Mouse (Mus musculus): Measurements from ENCODE around the gene Pank4. TPM values are rescaled to one million over a fixed set of nuclear protein-coding genes. Genes with fewer than 3 reads are reported as not detected.

The Pank4 gene
- polyA plus RNA-seq, 1 experiment from 2014 or later: 38.8 TPM

DNA sequence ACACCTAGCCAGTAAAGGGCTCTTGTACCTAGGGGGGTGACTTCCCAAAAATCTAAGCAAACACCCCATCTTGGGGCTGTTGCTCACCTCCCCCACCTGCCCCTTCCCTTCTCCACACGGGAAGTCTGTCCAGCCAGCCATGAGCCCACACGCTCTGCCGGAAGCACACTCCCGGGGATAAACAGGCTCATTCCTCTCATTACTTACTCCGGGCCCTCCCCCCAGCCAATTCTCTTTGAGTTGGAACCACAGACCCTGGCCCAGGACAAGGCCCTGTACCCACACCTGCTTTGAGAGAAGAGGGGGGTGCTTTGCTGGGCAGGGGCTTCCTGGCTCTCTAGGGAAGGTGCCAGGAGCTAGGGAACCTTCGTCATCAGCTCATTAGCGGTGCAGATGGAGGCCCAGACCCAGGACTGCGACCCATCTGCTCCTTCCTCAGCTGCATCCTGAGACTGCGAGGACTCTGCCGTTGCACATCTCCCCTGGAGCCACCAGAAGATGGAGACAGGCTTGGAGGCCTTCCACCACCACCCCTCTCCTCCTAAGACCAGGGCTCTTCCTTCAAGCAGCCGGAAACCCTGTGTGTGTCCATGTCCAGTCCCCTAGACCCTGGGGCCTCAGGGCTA lies 53.4 kb downstream of the Pank4 start:
- Histone ChIP-seq H3K27ac (replicated peaks; ENCODE audit: low read depth, low read length) (no peak overlapping the region), H3K4me3 (replicated peaks; ENCODE audit: low read depth, low read length) (no peak overlapping the region), H3K4me1 (ENCODE audit: control insufficient read depth, insufficient read depth, low read length) (peaks cover 24% of the 10 kb centered on the region), H3K4me2 (ENCODE audit: low read length) (no peak overlapping the region), H3K9me3 (ENCODE audit: control insufficient read depth, low read length) (no peaks in the 10 kb centered on the region), H3K9ac (replicated peaks; ENCODE audit: low read length) (no peak overlapping the region), H3K27me3 (ENCODE audit: control insufficient read depth, insufficient read depth, low read length) (no peaks in the 10 kb centered on the region), H3K36me3 (ENCODE audit: control insufficient read depth, insufficient read depth, low read length) (no peaks in the 10 kb centered on the region)
- ATAC-seq (ENCODE audit: low FRiP score, low TSS enrichment) (no peak), DNase-seq (no peak)
- WGBS: 55% methylated on average over 11 of the region's 11 CpGs

DNA sequence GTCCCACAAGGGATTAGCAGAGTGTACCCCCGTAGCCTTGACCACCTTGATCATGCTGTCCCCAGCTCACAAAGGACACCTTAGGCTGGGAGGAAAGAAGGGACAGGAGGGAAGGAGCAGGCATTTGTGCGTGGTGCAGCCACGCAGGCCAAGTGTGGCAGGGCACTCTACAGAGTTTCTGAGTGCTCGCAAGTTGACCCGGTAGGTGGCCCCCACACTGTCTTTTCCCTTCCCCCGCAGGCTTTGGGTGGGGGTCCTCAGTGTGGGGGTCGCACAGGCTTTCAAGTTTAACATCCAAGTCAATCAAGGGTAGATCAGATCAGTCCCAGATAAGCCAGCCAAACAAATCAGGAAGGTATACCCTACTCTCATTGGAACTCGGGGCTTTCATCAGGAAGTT lies 54.1 kb downstream of the Pank4 start:
- no peak overlapping the region for H3K4me3 ChIP-seq (replicated peaks; ENCODE audit: low read depth, low read length)
- H3K27ac ChIP-seq (replicated peaks; ENCODE audit: low read depth, low read length): no peak overlapping the region
- ATAC-seq (ENCODE audit: low FRiP score, low TSS enrichment) (no peak), DNase-seq (no peak)
- H3K9me3 ChIP-seq (ENCODE audit: control insufficient read depth, low read length): no peaks in the 10 kb centered on the region
- peaks cover 24% of the 10 kb centered on the region for H3K4me1 ChIP-seq (ENCODE audit: control insufficient read depth, insufficient read depth, low read length)
- no peaks in the 10 kb centered on the region for H3K36me3 ChIP-seq (ENCODE audit: control insufficient read depth, insufficient read depth, low read length)
- H3K27me3 ChIP-seq (ENCODE audit: control insufficient read depth, insufficient read depth, low read length): no peaks in the 10 kb centered on the region
- no peak overlapping the region for H3K4me2 ChIP-seq (ENCODE audit: low read length)
- no peak overlapping the region for H3K9ac ChIP-seq (replicated peaks; ENCODE audit: low read length)
- WGBS: 80% methylated on average over 8 of the region's 8 CpGs

DNA sequence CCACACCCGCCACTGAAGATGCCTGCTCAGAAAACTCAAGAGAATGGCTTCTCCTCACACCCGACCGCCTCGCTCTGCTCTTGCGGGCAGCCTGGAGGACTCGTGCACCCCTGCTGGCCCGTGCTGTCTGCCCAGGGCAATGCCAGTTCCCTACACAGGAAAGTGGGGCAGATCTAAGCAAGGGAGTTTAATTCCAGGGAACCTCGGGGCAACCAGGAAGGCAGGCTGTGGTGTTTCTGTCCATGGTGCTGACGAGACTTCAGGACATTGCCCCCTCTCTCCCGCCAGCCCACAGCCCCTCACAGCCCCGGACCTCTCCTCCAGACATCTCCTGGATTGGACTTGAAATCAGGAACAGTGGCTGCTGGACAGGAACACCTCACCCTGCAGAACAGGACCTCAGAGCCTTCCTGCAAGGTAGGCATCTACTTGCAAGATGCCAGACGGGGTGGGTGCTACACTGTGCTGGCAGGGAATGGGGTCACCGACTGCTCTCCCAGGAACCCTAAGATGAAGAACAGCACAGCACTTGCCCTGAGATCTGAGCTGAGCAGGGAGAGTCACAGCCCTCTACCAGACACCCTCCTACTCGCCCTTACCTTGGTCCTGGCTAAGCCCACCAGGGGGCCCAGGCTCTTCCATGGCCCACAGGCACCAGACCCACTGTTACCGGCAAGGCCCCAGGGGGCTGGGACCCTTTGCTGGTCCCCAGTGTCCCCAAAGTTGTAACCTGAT lies 54.8 kb downstream of the Pank4 start:
- Histone ChIP-seq H3K4me3 (replicated peaks; ENCODE audit: low read depth, low read length) (no peak overlapping the region), H3K4me2 (ENCODE audit: low read length) (peak overlapping the region; percentile 42), H3K9me3 (ENCODE audit: control insufficient read depth, low read length) (no peaks in the 10 kb centered on the region), H3K27me3 (ENCODE audit: control insufficient read depth, insufficient read depth, low read length) (no peaks in the 10 kb centered on the region), H3K9ac (replicated peaks; ENCODE audit: low read length) (peak overlapping the region; percentile 34; the same call in 1 of the 2 replicates), H3K27ac (replicated peaks; ENCODE audit: low read depth, low read length) (no peak overlapping the region), H3K36me3 (ENCODE audit: control insufficient read depth, insufficient read depth, low read length) (no peaks in the 10 kb centered on the region), H3K4me1 (ENCODE audit: control insufficient read depth, insufficient read depth, low read length) (peaks cover 24% of the 10 kb centered on the region)
- 6% methylated on average over 15 of the region's 15 CpGs for WGBS
- peak; percentile 51 for DNase-seq
- peak; percentile 44; the same call in 1 of the 2 replicates for ATAC-seq (ENCODE audit: low FRiP score, low TSS enrichment)

DNA sequence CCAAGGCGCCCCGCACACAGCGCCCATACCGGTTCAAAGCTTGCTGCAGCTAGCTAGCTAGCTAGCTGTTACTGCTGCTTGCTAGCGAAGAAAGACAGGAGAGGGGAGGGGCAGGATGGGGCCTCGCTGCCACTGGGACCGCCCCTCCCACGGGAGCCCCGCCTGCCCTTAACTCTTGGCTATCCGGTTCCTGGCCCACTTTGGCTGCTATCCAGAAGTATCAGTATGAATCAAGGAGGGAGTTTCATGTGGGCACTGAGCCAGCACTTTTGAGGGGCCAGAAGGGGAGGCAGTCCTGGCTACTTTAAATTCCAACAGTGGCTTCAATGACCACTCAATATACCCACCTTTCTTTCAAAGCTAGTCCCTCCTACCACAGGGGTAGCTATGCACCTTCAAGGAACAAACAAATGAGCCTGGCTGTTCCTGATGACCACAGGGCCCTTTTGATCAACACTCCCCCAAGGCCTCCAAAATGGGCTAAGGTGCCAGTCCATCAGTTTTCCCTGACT lies 55.5 kb downstream of the Pank4 start:
- Histone ChIP-seq H3K36me3 (ENCODE audit: control insufficient read depth, insufficient read depth, low read length) (no peaks in the 10 kb centered on the region), H3K9me3 (ENCODE audit: control insufficient read depth, low read length) (no peaks in the 10 kb centered on the region), H3K27me3 (ENCODE audit: control insufficient read depth, insufficient read depth, low read length) (no peaks in the 10 kb centered on the region), H3K9ac (replicated peaks; ENCODE audit: low read length) (peak overlapping the region; percentile 34; the same call in 1 of the 2 replicates), H3K4me1 (ENCODE audit: control insufficient read depth, insufficient read depth, low read length) (peaks cover 23% of the 10 kb centered on the region), H3K4me2 (ENCODE audit: low read length) (peak overlapping the region; percentile 42), H3K4me3 (replicated peaks; ENCODE audit: low read depth, low read length) (no peak overlapping the region), H3K27ac (replicated peaks; ENCODE audit: low read depth, low read length) (no peak overlapping the region)
- peak; percentile 82 for DNase-seq
- peak; percentile 44; the same call in 1 of the 2 replicates for ATAC-seq (ENCODE audit: low FRiP score, low TSS enrichment)
- under 1% methylated on average over 10 of the region's 10 CpGs for WGBS

DNA sequence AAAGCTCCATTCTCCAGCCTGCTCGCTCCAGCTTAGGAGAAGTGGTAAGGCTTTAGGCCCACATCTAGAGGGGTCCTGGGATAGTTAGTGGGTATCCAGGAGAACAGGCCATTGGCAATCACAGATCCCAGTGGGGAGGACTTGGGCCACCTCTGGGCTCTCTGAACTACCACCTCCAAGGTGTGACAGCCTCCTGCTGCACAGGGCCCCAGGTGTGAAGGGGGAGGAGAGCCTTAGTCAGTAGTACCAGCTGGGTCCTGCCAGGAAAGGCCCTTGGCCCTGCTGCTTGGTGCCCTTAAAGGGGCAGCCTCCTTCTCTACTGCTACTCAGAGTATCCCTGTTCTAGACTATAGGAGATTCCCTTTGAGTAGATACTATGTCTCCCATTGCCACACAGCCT lies 56.2 kb downstream of the Pank4 start:
- no peak overlapping the region for H3K27ac ChIP-seq (replicated peaks; ENCODE audit: low read depth, low read length)
- no peak overlapping the region for H3K4me2 ChIP-seq (ENCODE audit: low read length)
- no peak overlapping the region for H3K9ac ChIP-seq (replicated peaks; ENCODE audit: low read length)
- H3K27me3 ChIP-seq (ENCODE audit: control insufficient read depth, insufficient read depth, low read length): no peaks in the 10 kb centered on the region
- no peak for ATAC-seq (ENCODE audit: low FRiP score, low TSS enrichment)
- no peak overlapping the region for H3K4me3 ChIP-seq (replicated peaks; ENCODE audit: low read depth, low read length)
- H3K4me1 ChIP-seq (ENCODE audit: control insufficient read depth, insufficient read depth, low read length): peaks cover 27% of the 10 kb centered on the region
- no peaks in the 10 kb centered on the region for H3K9me3 ChIP-seq (ENCODE audit: control insufficient read depth, low read length)
- no peak for DNase-seq
- WGBS: 81% methylated on average over 1 of the region's 1 CpGs
- H3K36me3 ChIP-seq (ENCODE audit: control insufficient read depth, insufficient read depth, low read length): no peaks in the 10 kb centered on the region

DNA sequence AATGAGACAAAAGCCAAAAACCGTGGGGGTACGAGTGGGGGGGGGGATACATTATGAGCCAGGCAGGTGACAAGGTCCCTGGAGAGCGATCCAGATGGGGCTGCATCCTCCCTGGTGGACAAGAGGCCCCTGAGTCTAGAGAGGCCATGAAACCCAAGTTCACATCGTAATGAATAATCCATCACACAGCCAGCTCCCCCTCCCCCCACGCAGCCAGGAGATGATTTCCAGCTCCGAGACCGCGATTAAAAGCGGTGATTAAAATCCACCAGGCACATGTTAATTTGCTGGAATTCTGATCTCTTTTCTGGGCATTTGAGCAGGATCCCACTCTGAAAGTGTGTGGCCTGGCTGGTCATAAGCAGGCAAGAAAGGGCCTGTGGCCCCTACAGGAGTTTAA lies 56.9 kb downstream of the Pank4 start:
- DNase-seq: peak; percentile 71
- no peak overlapping the region for H3K27ac ChIP-seq (replicated peaks; ENCODE audit: low read depth, low read length)
- H3K9ac ChIP-seq (replicated peaks; ENCODE audit: low read length): no peak overlapping the region
- no peak overlapping the region for H3K4me2 ChIP-seq (ENCODE audit: low read length)
- no peak for ATAC-seq (ENCODE audit: low FRiP score, low TSS enrichment)
- peaks cover 27% of the 10 kb centered on the region for H3K4me1 ChIP-seq (ENCODE audit: control insufficient read depth, insufficient read depth, low read length)
- no peaks in the 10 kb centered on the region for H3K27me3 ChIP-seq (ENCODE audit: control insufficient read depth, insufficient read depth, low read length)
- no peaks in the 10 kb centered on the region for H3K36me3 ChIP-seq (ENCODE audit: control insufficient read depth, insufficient read depth, low read length)
- WGBS: 40% methylated on average over 9 of the region's 9 CpGs
- no peaks in the 10 kb centered on the region for H3K9me3 ChIP-seq (ENCODE audit: control insufficient read depth, low read length)
- H3K4me3 ChIP-seq (replicated peaks; ENCODE audit: low read depth, low read length): no peak overlapping the region

DNA sequence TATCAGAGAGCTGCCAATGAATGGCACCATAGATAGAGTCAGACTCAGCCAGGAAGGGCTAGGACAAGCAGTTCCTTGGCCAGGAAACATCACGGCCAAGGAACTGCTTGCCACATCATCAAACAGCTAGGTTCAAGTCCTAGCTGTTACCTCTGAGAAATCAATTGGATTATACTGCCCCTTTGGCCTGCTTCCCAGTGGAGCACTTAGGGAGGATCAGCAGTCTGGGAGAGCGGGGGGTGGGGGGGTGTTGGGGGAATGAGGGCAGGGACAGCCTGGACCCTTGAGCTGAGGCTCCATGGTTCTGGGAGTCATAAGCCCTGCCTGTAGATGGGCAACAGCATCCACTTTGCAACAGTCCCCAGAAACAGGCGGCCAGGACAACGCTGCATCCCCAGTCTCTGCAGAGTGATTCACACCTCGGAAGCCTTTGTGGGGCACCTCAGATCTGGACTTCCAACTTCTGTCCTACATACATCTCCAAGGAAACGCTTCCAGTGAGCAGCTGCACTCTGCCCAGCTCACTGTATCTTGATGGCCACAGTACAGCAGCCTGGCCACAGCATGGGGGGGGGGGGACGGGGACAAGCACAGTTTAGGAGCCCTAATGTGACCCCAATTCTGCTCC lies 58.4 kb downstream of the Pank4 start:
- Histone ChIP-seq H3K4me3 (replicated peaks; ENCODE audit: low read depth, low read length) (no peak overlapping the region), H3K4me1 (ENCODE audit: control insufficient read depth, insufficient read depth, low read length) (peaks cover 27% of the 10 kb centered on the region), H3K27me3 (ENCODE audit: control insufficient read depth, insufficient read depth, low read length) (no peaks in the 10 kb centered on the region), H3K36me3 (ENCODE audit: control insufficient read depth, insufficient read depth, low read length) (no peaks in the 10 kb centered on the region), H3K9ac (replicated peaks; ENCODE audit: low read length) (no peak overlapping the region), H3K4me2 (ENCODE audit: low read length) (no peak overlapping the region), H3K27ac (replicated peaks; ENCODE audit: low read depth, low read length) (no peak overlapping the region), H3K9me3 (ENCODE audit: control insufficient read depth, low read length) (no peaks in the 10 kb centered on the region)
- no peak for DNase-seq
- no peak for ATAC-seq (ENCODE audit: low FRiP score, low TSS enrichment)
- WGBS: 78% methylated on average over 7 of the region's 7 CpGs

DNA sequence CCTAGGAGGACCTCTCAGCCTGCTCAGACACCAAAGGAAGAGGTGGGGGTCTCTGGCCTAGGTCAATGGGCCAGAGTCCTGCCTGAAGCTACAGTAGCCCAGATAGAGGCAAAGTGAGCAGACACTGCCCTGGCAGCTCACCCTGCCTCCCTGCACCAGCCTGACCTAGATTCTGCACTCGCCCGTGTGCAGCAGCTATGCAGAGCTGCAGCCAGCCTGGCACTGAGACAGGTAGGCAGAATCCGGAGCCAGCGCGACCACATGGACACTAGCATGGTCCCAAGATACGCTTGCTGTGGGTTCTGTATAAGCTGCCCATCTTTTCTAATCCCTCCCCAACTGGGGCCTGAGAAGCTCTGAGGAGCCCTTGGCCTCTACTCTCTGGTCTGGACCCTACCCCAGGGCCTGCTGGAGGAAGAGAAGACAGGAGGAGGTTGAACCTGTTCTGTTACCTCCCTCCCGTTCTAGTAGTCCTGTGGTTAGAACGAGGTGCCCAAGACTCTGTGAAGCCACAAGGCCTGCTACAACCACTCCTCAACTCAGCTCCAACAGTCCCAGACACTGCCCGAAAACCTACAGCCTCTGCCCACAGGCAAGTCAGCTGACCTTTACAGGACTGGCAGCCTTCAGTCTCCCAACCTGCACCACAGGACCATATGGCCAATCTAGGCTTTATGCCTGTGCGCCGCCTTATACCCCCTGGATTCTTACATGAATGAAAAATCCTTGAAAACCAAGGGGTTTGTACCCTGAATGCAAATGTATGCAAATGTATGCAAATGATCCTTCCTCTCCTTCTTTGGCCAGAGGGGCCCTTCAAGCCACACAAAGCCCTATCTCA lies 60.5 kb downstream of the Pank4 start:
- 68% methylated on average over 11 of the region's 11 CpGs for WGBS
- Histone ChIP-seq H3K9ac (replicated peaks; ENCODE audit: low read length) (no peak overlapping the region), H3K27ac (replicated peaks; ENCODE audit: low read depth, low read length) (peak overlapping the region; percentile 49), H3K4me1 (ENCODE audit: control insufficient read depth, insufficient read depth, low read length) (peaks cover 16% of the 10 kb centered on the region), H3K4me3 (replicated peaks; ENCODE audit: low read depth, low read length) (no peak overlapping the region), H3K36me3 (ENCODE audit: control insufficient read depth, insufficient read depth, low read length) (no peaks in the 10 kb centered on the region), H3K4me2 (ENCODE audit: low read length) (no peak overlapping the region), H3K27me3 (ENCODE audit: control insufficient read depth, insufficient read depth, low read length) (no peaks in the 10 kb centered on the region), H3K9me3 (ENCODE audit: control insufficient read depth, low read length) (no peaks in the 10 kb centered on the region)
- ATAC-seq (ENCODE audit: low FRiP score, low TSS enrichment) (peak; percentile 49; the same call in 1 of the 2 replicates), DNase-seq (no peak)

Data from midbrain, embryonic 14.5 days (tissue).